Mouse (Mus musculus) heart, postnatal 36 days (tissue): ENCODE data around the gene Tbl2. TPM values are rescaled to one million over a fixed set of nuclear protein-coding genes. Genes with fewer than 3 reads are reported as not detected.
A peak's percentile ranks its signal among the peaks of the same experiment; 100 is the strongest.

Source experiments
- DNase-seq, 2 experiments: peaks; one replicate each; pipeline ENCODE4 v3.0.0; 2021 to 2022
- intact Hi-C: fragments of 180-260 bp; cut with DNase I; formaldehyde crosslinking; loops from one replicate; pipeline ENCODE4 v1.15.1; 2025
- total RNA-seq, 2 experiments: library from RNA; stranded (reverse); gene quantifications; 2 replicates each; pipeline ENCODE4 v1.2.3; 2021

Tbl2 gene
- total RNA-seq, 2 experiments from 2014 or later, result 11.7 to 12.8 TPM

DNA sequence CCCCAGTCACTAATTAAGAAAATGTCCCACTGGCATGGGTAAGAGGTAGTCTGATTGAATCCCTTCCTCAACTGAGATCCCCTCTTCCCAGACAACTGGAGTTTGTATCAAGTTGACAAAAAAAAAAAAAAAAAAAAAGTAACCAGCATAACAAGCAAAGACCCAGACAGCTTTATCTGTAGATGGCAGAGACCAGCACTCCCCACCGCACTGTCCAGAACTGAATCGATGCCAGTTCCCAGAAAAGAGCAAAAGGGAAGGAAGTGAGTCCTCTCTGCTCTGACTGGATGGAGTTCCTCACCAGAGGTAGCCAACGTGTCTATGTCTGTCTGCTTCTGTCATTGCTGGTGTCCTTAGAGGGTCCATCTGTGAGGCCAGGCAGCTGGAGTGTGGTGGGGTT is 3.9 kb upstream of the Tbl2 start:
- DNase-seq, result no peak
- intact Hi-C loops, result no loop called here

DNA sequence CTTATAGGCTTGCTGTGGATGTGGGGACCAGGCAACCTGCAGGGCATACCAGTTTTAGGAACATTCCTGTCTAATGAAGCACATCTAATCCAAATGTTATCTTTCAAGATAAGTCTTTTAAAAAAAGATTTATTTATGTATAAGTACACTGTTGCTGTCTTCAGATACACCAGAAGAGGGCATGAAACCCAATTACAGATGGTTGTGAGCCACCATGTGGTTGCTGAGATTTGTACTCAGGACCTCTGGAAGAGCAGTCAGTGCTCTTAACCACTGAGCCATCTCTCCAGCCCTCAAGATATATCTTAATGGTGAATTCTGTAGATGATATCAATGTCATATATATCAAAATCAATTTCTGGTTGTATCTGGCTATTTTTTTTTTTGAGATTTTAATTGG is 3.5 kb upstream of the Tbl2 start:
- intact Hi-C loops, result no loop called here
- DNase-seq, result no peak

DNA sequence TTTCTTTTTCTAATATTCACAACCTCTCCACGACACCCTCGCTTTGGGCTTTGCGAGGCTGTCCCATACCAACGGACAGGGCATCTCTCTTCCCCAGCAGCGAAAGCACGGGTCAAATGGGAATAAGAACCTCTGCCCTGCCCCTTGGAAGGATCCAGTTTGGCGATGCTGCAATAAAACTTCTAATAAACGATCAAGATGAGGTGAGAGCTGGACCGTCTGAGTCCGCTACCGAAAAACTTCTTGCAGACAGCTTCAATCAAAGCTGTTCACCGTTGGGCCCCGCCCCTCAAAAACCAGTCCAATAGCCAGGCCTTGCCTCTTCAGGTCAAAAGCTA is 773 bp upstream of the Tbl2 start:
- no peak for DNase-seq
- intact Hi-C loops, result loop anchor here (1.0 to 2.0 kb wide), 2 partner anchors 20 to 42 kb away; partner anchors contain the start of gene Bcl7b

DNA sequence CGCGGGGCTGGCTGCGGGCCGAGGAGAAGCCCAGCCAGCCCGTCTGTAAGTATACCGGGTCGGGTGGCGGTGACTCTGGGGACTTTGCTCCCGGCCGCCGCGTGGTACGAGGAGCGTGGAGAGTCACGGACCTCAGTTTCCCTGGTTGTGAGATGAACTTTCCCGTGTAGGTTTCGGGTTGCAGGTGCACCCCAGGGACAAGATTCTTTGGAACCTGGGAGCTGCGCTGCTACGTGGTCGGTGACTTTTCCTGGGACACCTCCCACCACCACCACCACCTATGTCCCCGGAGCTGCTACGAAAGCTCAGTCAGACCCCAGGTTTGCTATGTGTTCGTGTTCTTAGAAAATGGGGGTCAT is 342 bp downstream of the Tbl2 start:
- DNase-seq, result no peak
- intact Hi-C loops, result loop anchor here (1.0 to 2.0 kb wide), 2 partner anchors 19 to 41 kb away; partner anchors contain the start of gene Bcl7b

DNA sequence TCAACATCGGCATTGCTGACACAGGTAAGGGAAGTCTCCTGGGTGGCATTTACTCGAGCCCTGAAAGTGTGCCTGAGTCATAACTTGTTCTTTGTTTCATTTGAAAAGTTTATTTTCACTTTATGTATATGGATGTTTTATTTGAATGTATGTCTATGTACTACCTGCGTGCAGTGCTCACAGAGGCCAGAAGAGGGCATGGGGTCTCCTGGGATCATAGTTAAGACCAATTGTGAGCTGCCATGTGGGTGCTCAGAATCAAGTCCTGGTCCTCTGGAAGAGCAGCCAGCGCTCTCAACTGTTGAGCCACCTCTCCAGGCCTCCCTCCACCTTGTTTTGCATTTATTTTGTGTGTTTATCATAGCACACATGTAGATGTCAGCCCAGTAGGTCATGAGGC is 7.0 kb downstream of the Tbl2 start:
- intact Hi-C loops, result no loop called here
- DNase-seq, result no peak

DNA sequence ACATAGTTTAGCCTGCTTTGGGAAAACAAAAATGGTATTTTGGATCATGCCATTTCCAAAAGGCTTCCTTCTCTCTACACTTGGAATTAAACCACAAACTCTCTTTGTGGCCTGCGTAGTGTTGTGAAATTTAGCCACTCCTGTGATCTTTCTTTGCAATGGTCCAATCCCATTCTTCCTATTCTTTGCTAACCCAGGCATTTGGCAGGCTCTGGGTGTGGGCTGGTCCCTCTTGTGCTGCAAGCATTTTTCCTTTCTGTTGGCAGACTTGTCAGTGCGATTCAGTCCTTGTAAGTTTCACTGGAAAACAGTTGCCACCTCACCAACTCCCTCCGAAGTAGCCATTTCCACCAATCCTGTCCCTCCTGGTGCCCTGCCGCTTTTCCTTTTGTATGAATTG is 11.8 kb downstream of the Tbl2 start:
- DNase-seq, result peak in 1 of 2 experiments; percentile 34

DNA sequence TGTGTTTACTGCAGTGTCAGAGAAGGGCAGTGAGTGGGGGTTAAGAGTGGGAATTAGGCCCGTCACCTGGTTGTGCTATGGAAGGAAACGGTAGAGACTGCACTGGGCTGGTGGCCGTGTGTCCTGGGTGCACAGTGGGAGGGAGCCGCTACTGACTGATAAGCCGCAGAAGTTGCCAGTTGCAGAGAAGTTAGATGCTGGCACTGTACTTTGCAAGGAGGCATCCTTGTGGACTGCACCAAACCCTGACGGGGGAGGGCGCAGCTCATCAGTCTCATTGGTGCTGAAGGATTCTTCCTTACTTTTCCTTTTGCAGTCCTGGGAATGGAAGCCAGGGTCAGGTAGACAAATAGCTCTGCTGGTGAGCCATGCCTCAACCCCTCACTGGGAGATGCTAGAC is 12.2 kb downstream of the Tbl2 start:
- DNase-seq, result no peak
- intact Hi-C loops, result no loop called here

More for the DNA sequence above, 11.8 kb downstream of the Tbl2 start:
- intact Hi-C loops, result no loop called here

DNA sequence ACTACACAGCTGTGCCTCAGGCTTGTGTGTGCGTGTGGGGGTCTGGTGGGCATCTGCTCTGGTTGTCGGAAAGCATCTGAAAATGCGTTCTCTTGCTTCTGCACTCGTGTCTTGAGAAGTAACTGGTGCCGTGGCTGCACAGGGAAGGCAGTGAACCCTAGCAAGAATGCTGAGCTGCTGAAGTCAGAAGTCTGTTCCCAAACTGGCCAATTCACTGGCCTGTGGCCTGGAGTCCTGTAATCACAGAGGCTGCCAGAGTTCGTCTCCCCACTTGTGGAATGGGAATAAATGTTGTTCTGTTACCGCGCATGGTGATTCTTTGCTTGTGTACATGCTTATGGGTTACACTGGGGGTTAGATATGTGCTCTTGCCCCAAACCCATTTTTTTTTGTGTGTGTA is 12.9 kb downstream of the Tbl2 start:
- no peak for DNase-seq
- intact Hi-C loops, result no loop called here

DNA sequence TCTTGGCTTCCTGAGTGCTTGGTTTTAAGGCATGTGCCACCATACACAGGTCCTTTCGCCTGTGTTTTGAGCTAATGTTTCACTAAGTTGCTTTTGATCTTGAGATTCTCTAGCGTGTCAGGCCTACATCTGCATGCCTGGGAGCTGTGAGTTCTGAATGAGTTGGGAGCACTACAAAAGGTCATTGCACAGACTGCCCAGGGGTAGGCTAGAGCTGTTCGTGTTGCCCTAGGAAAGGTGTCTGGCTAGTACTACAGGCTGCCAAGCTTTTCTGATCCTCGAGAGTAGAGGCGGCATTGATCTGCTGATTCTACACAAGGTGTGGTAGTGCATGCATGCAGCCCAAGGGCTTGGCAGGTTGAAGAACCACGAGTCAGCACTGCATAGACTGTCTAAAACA is 13.4 kb downstream of the Tbl2 start:
- no peak for DNase-seq
- intact Hi-C loops, result no loop called here

DNA sequence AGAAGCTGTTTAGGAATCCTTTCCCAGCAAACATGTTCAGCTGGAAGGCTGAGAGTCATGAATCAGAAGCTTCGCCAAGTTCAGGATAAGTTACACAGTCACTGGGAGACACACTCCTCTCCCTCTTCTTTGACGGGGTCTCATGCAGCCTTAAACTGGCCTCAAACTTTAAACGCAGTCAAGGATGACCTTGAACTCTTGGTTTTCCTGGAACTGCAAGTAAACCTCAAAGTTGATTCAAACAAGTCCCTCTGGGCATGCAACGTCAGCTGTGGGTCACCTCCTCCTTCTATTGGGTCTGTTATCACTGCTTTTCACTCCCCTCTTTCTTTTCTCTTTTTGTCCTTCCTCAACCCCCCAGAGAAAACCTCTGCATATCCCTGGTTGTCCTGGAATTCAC is 17.5 kb downstream of the Tbl2 start:
- intact Hi-C loops, result loop anchor here (2.0 kb wide), 1 partner anchor 48 kb away; no protein-coding TSS in a partner anchor

DNA sequence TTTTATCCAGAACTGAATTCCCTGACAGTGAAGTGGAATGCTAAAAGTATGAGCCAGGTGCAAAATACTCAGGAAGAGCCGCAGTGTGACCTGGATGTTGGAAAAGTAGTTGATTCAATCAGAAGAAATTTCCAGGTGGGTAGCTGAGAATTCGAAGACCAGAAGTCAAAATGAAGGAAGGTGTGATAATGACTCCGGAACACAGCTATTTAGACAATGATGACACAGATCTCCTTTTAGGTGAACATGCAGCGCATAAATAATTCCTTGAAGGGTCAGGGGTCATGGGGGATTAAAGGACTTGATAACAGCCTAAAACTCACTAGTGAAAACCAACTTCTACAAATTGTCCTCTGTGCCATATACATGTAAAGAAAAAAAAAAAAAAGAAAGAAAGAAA is 18.0 kb downstream of the Tbl2 start:
- intact Hi-C loops, result loop anchor here (2.0 kb wide), 1 partner anchor 49 kb away; no protein-coding TSS in a partner anchor
- DNase-seq, result no peak

More for the DNA sequence above, 17.5 kb downstream of the Tbl2 start:
- no peak for DNase-seq

DNA sequence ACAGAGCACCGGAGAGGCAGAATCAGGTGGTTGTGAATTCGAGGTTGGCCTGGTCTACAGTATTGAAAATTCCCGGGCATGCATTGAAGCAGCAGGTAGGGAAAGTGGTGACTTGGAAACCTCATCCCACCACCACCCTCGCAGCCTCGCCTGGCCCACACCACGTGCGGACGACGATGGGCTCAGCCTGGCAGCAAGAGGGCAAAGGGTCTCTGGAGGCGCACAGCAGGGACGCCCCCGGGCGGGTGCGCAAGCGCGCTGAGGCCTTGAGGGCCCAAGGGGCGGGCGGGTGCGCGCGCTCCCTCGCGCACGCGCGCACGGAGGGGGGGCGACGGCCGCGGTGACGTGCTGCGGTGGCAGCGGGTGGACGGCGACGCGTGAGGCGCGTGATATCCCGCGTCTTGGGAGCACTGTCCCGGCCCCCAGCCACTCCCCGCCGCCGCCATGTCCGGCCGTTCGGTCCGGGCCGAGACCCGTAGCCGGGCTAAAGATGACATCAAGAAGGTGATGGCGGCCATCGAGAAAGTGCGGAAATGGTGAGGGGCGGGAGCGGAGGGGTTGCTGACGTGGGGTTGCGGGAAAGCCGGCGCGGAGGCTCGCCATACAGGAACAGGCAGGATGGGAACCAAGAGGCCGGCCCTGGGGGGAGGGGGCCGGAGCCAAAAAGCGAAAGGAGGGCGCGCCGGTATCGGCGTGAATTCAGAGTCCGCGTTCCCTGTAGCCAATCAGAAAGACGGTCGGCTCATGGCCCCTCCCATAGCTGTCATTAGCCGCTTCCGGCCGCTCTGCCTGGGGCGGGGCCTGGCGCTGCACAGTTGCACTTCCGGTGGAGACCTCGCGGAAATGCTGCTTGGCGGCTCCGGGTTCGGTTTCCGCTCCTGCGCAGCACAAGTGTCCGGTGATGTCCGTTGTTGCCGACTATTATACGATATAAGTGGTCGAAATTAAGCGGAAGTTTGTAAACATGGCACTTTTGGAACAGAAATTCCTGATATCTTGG is 18.9 kb downstream of the Tbl2 start, which contains the start of gene Bcl7b:
Bcl7b (plus strand) TSS at position 221 of the 1,000 bp plus-strand sequence.
- intact Hi-C loops, result loop anchor here (1.0 kb wide), 2 partner anchors 17 to 19 kb away; partner anchors contain the start of gene Tbl2
- peak; percentile 94 to 96 for DNase-seq

DNA sequence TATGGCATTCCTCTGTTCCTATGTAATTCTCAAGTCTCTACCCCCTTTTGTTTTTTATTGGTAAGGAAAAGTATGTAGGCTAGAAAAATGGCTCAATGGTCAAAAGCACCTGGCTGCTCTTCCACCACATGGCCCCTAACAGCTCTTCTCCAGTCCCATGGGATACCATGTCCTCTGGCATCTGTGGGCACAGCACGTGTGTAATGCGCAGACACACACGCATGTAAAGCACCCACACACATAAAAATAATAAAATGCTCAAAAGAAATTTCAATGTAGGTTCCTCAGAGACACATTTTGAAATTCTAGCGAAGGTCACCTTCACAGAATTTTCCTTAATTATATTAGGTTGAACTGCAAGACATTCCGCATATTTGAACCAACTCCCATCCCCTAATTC is 20.0 kb downstream of the Tbl2 start:
- DNase-seq, result no peak
- intact Hi-C loops, result loop anchor here (1.0 kb wide), 1 partner anchor 16 kb away; no protein-coding TSS in a partner anchor

DNA sequence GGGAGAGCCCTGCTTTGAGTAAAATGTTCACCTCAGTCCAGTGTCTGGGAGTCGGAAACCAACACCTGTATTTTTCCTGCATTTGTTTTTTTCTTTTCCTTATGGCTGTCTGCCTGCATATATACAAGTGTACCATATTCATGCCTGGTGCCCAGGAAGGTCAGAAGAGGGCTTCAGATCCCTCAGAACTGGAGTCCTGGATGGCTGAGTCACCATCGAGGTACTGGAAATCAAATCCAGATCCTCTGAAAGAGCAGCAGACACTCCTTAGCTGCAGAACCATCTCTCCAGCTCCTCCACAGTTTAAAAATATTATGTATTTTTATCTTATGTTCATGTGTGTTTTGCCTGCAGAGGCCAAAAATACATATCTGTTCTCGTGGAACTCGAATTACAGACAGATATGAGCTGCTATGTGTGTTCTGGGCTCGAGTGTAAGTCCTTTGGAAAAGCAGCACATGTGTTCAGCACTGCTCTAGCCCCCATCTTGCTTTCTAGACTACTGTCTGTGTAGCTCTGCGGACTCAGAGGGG is 22.3 kb downstream of the Tbl2 start:
- intact Hi-C loops, result no loop called here
- DNase-seq, result no peak

DNA sequence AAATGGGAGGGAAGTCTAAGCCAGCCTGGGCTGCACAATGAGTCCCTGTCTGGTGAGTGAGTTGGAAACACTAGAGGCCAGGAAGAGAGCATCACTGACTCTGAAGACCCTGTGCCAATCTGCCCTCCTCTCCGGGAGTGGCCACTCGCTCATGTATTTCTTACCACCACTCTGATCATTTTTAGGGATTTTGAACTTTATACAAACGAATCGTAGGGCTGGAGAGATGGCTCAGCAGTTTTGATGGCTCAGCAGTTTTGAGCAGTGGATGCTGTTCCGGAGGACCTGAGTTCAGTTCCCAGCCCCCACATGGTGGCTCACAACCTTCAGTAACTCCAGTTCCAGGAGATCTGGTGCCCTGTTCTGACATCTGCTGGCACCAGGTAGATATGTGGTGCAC is 23.5 kb downstream of the Tbl2 start:
- intact Hi-C loops, result no loop called here
- no peak for DNase-seq

DNA sequence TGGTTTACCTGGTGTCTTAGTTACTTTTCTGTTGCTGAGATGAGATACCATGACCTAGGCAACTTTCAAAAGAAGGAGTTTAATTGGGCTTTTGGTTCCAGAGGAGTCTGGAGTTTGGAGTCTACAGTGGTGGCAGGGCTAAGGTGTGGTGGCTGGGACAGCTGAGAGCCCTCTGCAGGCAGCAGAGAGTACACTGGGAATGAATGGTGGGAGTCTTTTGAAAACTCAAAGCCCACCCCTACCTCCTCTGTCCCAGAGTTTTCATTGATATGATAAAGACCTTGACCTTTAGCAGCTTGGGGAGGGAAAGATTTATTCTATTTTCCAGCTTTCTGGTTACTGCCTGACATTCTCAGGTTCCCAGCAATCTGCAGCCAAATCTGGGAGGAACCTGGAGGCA is 25.6 kb downstream of the Tbl2 start:
- no peak for DNase-seq
- intact Hi-C loops, result no loop called here

DNA sequence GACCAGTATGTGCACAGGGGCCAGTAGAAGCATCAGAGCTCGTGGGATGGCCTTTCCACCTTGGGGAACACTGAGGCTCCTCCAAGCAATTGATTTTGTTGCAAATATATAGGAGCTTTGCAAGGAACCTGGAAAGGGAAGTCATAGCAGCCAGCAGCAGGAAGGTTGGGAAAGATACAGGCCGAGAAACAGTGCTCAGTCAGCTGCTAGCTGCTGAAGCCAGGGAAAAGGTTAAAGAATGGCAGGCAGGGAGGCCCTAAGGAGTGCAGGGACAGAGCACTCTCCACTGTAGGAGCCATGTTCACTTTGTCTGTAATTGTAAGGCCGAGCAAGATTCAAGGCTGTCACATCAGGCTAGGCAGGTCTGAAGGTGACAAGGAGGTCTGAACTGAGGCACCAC is 29.1 kb downstream of the Tbl2 start:
- DNase-seq, result no peak
- intact Hi-C loops, result no loop called here

DNA sequence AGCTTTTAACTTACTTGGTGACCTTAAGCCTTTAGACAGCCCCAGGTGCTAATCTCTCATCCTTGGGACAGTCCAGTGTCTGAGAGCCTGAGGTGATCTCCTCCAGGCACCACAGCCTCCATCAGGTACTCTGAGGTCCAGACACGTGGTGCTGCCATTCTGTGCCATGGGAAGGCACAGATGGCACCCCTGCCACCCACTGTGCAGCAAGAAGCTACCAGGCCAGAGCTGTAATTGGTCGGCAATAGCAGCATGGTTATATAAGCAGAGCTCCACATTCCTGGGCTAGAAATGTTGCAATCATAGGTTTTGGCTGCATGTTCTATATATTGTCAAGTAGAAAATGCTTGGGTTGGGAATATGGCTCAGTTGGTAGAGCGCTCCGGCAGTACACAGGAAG is 29.5 kb downstream of the Tbl2 start:
- intact Hi-C loops, result no loop called here
- no peak for DNase-seq

DNA sequence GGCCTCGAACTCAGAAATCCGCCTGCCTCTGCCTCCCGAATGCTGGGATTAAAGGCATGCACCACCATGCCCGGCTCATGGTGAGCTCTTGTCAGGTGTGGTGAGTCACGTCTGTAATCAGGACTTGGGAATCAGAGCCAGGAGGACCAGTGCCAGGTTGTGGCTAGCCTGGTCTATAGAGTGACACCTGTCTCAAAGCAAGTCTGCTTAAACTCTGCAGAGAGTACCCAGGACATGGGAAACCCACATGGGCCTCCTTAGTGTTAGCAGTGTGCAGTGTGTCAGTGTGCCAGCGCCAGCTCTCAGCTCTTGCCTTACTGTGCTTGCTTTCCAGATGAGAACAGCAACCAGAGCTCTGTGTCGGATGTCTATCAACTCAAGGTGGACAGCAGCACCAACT is 30.2 kb downstream of the Tbl2 start:
- DNase-seq, result no peak
- intact Hi-C loops, result no loop called here

DNA sequence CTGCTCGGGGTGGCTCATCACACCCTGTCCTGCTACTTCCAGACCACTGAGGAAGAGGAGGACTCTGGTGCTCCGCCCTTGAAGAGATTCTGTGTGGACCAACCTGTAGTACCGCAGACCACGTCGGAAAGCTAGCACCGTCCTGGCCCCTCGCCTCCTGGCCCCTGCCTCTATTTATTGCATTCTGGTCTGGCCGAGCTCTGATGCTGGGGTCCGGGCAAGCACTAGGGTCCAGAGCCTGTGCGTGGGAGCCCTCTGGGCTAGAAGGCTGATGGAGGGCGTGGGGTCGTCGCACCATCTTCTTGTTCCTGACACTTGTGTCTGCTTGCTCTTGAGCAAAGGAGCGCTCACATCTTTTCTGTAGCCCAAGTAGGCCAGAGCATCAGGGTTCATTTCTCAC is 31.3 kb downstream of the Tbl2 start:
- intact Hi-C loops, result no loop called here
- DNase-seq, result no peak

DNA sequence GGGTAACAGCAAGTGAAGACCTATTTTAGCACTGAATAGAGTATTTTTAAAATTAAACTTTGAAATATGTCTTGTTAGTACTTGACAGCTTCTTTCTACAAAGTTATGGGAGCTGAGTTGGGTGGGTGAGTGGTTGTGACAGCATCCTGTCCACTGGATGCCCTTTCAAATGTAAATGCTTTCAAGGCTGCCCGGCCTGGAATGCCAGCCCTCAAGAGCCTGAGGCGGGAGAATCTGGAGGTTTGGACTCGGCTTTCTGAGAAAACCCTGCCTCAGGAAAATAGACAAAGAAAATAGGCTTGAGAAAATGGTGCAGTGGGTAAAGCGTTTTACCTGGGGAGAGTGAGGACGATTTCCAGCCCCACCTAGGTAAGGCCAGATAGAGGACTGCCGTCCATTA is 32.3 kb downstream of the Tbl2 start:
- intact Hi-C loops, result no loop called here
- no peak for DNase-seq
